Mouse (Mus musculus) midbrain, embryonic 15.5 days (tissue): Measurements from ENCODE around the gene Prex1. TPM values are rescaled to one million over a fixed set of nuclear protein-coding genes. Genes with fewer than 3 reads are reported as not detected.
"Not testable (repeated sequence)": the region's sequence is repeated elsewhere in the genome, so short reads cannot be mapped to it uniquely, and the experiment has no call there.

Source experiments
- ATAC-seq: fragments of 200-750 bp; cut with Nextera tagmentation; replicated peaks from 2 replicates; pipeline ENCODE4 v1.8.0; 2017; ENCODE audit warnings: moderate TSS enrichment
- H3K27ac ChIP-seq: fragments of 300-500 bp; sonication (generic); 2 replicates; pipeline ENCODE4 v1.5.1; 2015; ENCODE audit warnings: mild to moderate bottlenecking, inconsistent platforms
- H3K27me3 ChIP-seq: fragments of 300-500 bp; sonication (generic); replicated peaks from 2 replicates; pipeline ENCODE4 v1.6.1; 2015; ENCODE audit warnings: inconsistent platforms
- H3K36me3 ChIP-seq: fragments of 300-500 bp; sonication (generic); replicated peaks from 2 replicates; pipeline ENCODE4 v1.6.1; 2015; ENCODE audit warnings: inconsistent platforms
- H3K4me1 ChIP-seq: fragments of 300-500 bp; sonication (generic); 2 replicates; pipeline ENCODE4 v1.6.1; 2015; ENCODE audit warnings: inconsistent platforms
- H3K4me2 ChIP-seq: fragments of 300-500 bp; sonication (generic); 2 replicates; pipeline ENCODE4 v1.6.1; 2015; ENCODE audit warnings: inconsistent platforms, mild to moderate bottlenecking, moderate library complexity
- H3K4me3 ChIP-seq: fragments of 300-500 bp; sonication (generic); 2 replicates; pipeline ENCODE4 v1.5.1; 2015; ENCODE audit warnings: mild to moderate bottlenecking, inconsistent platforms
- H3K9ac ChIP-seq: fragments of 300-500 bp; sonication (generic); 2 replicates; pipeline ENCODE4 v1.6.1; 2015; ENCODE audit warnings: mild to moderate bottlenecking, inconsistent platforms
- H3K9me3 ChIP-seq: fragments of 300-500 bp; sonication (generic); 2 replicates; pipeline ENCODE4 v1.6.1; 2016; ENCODE audit warnings: inconsistent platforms
- WGBS: fragments of 180-500 bp; shearing (Covaris S2); methylation state at CpG from one replicate; pipeline ENCODE4 v1.1.7; 2015; ENCODE audit warnings: mixed read lengths; 5-methylcytosine and 5-hydroxymethylcytosine counted together
- polyA plus RNA-seq: library from polyadenylated mRNA; unstranded; fragments of >200 nt; fragmentation: Nextera tagmentation; extraction: Ambion mirVana; gene quantifications from 2 replicates; pipeline ENCODE4 v1.2.1, GENCODE M21; 2015

Prex1 gene
- polyA plus RNA-seq, 1 experiment from 2014 or later, result 20.6 TPM

DNA sequence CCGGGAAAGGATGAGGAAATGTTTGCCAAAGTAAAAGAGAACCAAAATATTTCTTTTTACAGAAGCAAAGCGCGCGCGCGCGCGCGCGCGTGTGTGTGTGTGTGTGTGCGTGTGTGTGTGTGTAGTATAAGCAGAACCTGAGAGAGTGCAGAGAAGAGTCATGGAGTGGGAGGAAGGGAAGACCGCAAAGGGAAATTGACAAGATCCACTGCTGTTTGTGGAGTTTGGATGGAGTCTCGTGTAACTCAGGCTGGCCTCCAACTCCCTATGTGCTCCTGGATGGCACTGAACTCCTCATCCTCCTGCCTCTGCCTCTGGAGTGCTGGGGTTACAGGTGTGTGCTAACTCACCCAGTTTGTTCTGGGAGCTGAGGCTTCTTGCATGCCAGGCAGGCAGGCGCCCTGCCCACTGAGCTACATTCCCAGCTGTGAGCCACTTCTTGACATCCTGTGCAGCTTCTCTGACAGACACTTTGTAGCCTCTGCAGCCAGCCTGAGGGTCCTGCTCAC is 191.0 kb downstream of the Prex1 start:
- WGBS, result 71% methylated on average over 15 of the region's 15 CpGs
- ATAC-seq, result no peak
- Histone ChIP-seq H3K27me3 (no peaks in the 10 kb centered on the region), H3K27ac (peak overlapping the region; percentile 60), H3K4me3 (no peak overlapping the region), H3K9ac (no peak overlapping the region), H3K4me2 (no peak overlapping the region), H3K36me3 (no peaks in the 10 kb centered on the region), H3K9me3 (no peaks in the 10 kb centered on the region), H3K4me1 (peaks cover 24% of the 10 kb centered on the region)

DNA sequence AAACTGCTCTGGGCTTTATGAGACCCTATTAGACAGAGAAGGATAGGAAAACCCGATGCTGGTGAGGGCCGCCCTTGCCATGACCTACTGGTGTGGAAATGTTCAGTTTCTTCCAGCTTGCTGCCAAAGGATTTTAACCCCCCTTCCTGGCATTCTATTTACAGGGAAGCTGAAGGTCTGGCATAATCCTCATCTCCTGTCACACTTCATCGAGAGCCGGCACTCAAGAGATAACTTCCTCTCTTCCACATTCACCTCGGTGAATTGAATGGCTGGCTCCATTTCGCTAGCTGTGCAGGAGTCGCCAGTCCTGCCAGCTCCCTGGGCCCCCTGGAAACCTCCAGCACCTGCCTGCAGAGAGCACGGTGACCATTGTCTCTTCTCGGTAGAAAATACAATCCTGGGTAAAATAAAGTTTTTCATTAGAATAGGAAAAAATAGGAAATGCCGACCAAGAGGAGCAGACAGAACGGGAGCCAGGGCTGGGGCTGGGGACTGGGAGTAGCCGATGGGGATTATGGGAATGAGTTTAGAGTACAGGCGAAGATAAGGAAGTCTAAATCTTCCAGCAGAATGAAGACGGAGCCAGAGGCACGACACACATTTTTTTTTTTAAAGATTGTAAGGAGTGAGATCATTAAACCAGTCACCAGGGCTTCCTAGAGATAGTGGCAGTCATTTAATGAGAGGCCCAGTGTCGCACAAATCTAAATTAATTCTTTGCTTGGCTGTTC is 191.6 kb downstream of the Prex1 start:
- WGBS, result 27% methylated on average over 16 of the region's 16 CpGs
- no peaks in the 10 kb centered on the region for H3K27me3 ChIP-seq
- no peaks in the 10 kb centered on the region for H3K9me3 ChIP-seq
- no peak overlapping the region; the same call in 1 of the 2 replicates for H3K4me2 ChIP-seq
- ATAC-seq, result 0 out of 2 replicates have a peak, but pooled peaks have one; percentile 32
- peak overlapping the region; percentile 60 for H3K27ac ChIP-seq
- H3K4me3 ChIP-seq, result no peak overlapping the region
- peaks cover 28% of the 10 kb centered on the region for H3K4me1 ChIP-seq
- H3K9ac ChIP-seq, result no peak overlapping the region
- H3K36me3 ChIP-seq, result no peaks in the 10 kb centered on the region

GRCm38 (mm10) chr2:166521461-166521860 is 192.2 kb downstream of the Prex1 start:
- ATAC-seq, result no peak
- Histone ChIP-seq H3K4me1 (peaks cover 30% of the 10 kb centered on the region), H3K27me3 (no peaks in the 10 kb centered on the region), H3K4me2 (no peak overlapping the region), H3K9me3 (no peaks in the 10 kb centered on the region), H3K9ac (no peak overlapping the region), H3K27ac (peak overlapping the region; percentile 60), H3K4me3 (no peak overlapping the region), H3K36me3 (no peaks in the 10 kb centered on the region)
- WGBS, result 95% methylated on average over 5 of the region's 5 CpGs

- Histone ChIP-seq H3K9me3 (no peaks in the 10 kb centered on the region), H3K4me1 (peaks cover 30% of the 10 kb centered on the region), H3K36me3 (no peaks in the 10 kb centered on the region), H3K9ac (no peak overlapping the region), H3K4me3 (no peak overlapping the region), H3K27ac (no peak overlapping the region), H3K4me2 (no peak overlapping the region), H3K27me3 (no peaks in the 10 kb centered on the region)
- WGBS, result 94% methylated on average over 12 of the region's 12 CpGs
- ATAC-seq, result no peak
Measured at GRCm38 (mm10) chr2:166520536-166520935, 193.1 kb downstream of the Prex1 start.

GRCm38 (mm10) chr2:166517392-166518174 is 196.0 kb downstream of the Prex1 start:
- not testable (repeated sequence) for ATAC-seq, H3K27me3 ChIP-seq

GRCm38 (mm10) chr2:166516818-166517353 is 196.7 kb downstream of the Prex1 start:
- H3K9ac ChIP-seq, result no peak overlapping the region
- H3K27me3 ChIP-seq, result no peaks in the 10 kb centered on the region
- H3K4me2 ChIP-seq, result no peak overlapping the region
- H3K9me3 ChIP-seq, result no peaks in the 10 kb centered on the region
- H3K36me3 ChIP-seq, result no peaks in the 10 kb centered on the region
- H3K27ac ChIP-seq, result 0 out of 2 replicates have a peak overlapping the region, but pooled peaks have one; percentile 2
- no peak overlapping the region for H3K4me3 ChIP-seq
- 26% methylated on average over 6 of the region's 6 CpGs for WGBS
- H3K4me1 ChIP-seq, result peaks cover 18% of the 10 kb centered on the region
- no peak for ATAC-seq

More at GRCm38 (mm10) chr2:166517392-166518174, 196.0 kb downstream of the Prex1 start:
- Histone ChIP-seq H3K27ac (0 out of 2 replicates have a peak overlapping the region, but pooled peaks have one; percentile 43), H3K4me1 (peaks cover 25% of the 10 kb centered on the region)
- not testable (repeated sequence) for H3K9ac ChIP-seq, H3K4me2 ChIP-seq, H3K9me3 ChIP-seq, H3K4me3 ChIP-seq, H3K36me3 ChIP-seq
- 5% methylated on average over 15 of the region's 17 CpGs for WGBS

Other genes with a start within 250 kb of the Prex1 start
- 10.2 and 11.0 TPM in 2 replicates for gene Trp53rkb, start 78.7 kb upstream of the Prex1 start, polyA plus RNA-seq
- 4.9 and 5.2 TPM in 2 replicates for gene Arfgef2, start 91.8 kb upstream of the Prex1 start, polyA plus RNA-seq
- 95.3 and 99.4 TPM in 2 replicates for gene Cse1l, start 192.2 kb upstream of the Prex1 start, polyA plus RNA-seq